Mouse (Mus musculus): ENCODE measurements around the gene Fam104a. TPM values are rescaled to one million over a fixed set of nuclear protein-coding genes. Genes with fewer than 3 reads are reported as not detected.
A peak's percentile ranks its signal among the peaks of the same experiment; 100 is the strongest.

Gene Fam104a
- polyA plus RNA-seq, 1 experiment from 2014 or later: 46.9 TPM

GRCm38 (mm10) chr11:113645181-113645580 is 38.8 kb downstream of the Fam104a start:
- 79% methylated on average over 3 of the region's 3 CpGs for WGBS

GRCm38 (mm10) chr11:113638680-113639079 is 45.3 kb downstream of the Fam104a start:
- no peaks in the 10 kb centered on the region for H3K4me1 ChIP-seq (replicated peaks)
- no peak overlapping the region for H3K27ac ChIP-seq
- no peak overlapping the region for H3K9ac ChIP-seq
- H3K4me2 ChIP-seq: no peak overlapping the region
- H3K27me3 ChIP-seq: no peaks in the 10 kb centered on the region
- H3K9me3 ChIP-seq: peaks cover 4% of the 10 kb centered on the region; the same call in 1 of the 2 replicates
- H3K36me3 ChIP-seq: peaks cover 4% of the 10 kb centered on the region; the same call in 1 of the 2 replicates
- 87% methylated on average over 12 of the region's 12 CpGs for WGBS
- no peak overlapping the region for H3K4me3 ChIP-seq
- no peak for ATAC-seq (ENCODE audit: low FRiP score)

More at GRCm38 (mm10) chr11:113645181-113645580, 38.8 kb downstream of the Fam104a start:
- Histone ChIP-seq H3K27me3 (0 out of 2 replicates have a peak, but pooled peaks cover 7% of the 10 kb centered on the region), H3K9me3 (no peaks in the 10 kb centered on the region), H3K4me1 (replicated peaks) (peaks cover 15% of the 10 kb centered on the region), H3K4me3 (no peak overlapping the region), H3K9ac (no peak overlapping the region), H3K27ac (no peak overlapping the region), H3K4me2 (no peak overlapping the region), H3K36me3 (no peaks in the 10 kb centered on the region)
- ATAC-seq (ENCODE audit: low FRiP score): no peak

- Histone ChIP-seq H3K4me1 (replicated peaks) (no peaks in the 10 kb centered on the region), H3K27me3 (0 out of 2 replicates have a peak, but pooled peaks cover 3% of the 10 kb centered on the region), H3K4me3 (no peak overlapping the region), H3K9me3 (peaks cover 4% of the 10 kb centered on the region; the same call in 1 of the 2 replicates), H3K27ac (no peak overlapping the region), H3K36me3 (peaks cover 4% of the 10 kb centered on the region; the same call in 1 of the 2 replicates), H3K4me2 (no peak overlapping the region), H3K9ac (no peak overlapping the region)
- whole genome bisulfite sequencing: 64% methylated on average over 10 of the region's 10 CpGs
- no peak for ATAC-seq (ENCODE audit: low FRiP score)
Observed at GRCm38 (mm10) chr11:113634699-113635121, 49.2 kb downstream of the Fam104a start.

DNA sequence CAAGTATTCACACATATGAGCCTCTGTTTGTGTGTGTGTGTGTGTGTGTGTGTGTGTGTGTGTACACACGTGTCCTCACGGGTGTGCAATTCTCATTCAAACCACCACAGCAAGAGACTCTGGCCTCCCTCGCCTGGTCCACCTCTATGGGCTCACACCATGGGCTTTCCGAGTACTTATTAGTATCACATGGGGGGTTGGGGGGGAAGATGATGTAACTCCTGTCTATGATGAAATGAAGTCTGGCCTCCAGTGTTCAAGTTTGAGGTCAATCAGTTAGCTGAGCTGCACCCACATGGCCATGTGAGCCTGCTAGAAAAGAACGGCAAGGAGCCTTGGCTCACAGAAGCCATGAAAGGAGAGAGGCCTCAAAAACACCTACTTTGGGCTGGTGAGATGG is 50.6 kb downstream of the Fam104a start:
- H3K4me3 ChIP-seq: no peak overlapping the region
- H3K4me1 ChIP-seq (replicated peaks): peaks cover 3% of the 10 kb centered on the region; the same call in 1 of the 2 replicates
- no peak overlapping the region for H3K27ac ChIP-seq
- peaks cover 4% of the 10 kb centered on the region; the same call in 1 of the 2 replicates for H3K36me3 ChIP-seq
- H3K9me3 ChIP-seq: no peaks in the 10 kb centered on the region
- no peak overlapping the region for H3K9ac ChIP-seq
- no peak for ATAC-seq (ENCODE audit: low FRiP score)
- no peak overlapping the region for H3K4me2 ChIP-seq
- WGBS: 97% methylated on average over 5 of the region's 5 CpGs
- 0 out of 2 replicates have a peak, but pooled peaks cover 3% of the 10 kb centered on the region for H3K27me3 ChIP-seq

- WGBS: 82% methylated on average over 7 of the region's 7 CpGs
- ATAC-seq (ENCODE audit: low FRiP score): no peak
Observed at GRCm38 (mm10) chr11:113632303-113632702, 51.7 kb downstream of the Fam104a start.

GRCm38 (mm10) chr11:113631862-113632261 is 52.1 kb downstream of the Fam104a start:
- ATAC-seq (ENCODE audit: low FRiP score): no peak
- WGBS: 58% methylated on average over 8 of the region's 8 CpGs
- Histone ChIP-seq H3K9ac (no peak overlapping the region), H3K4me2 (no peak overlapping the region), H3K36me3 (no peaks in the 10 kb centered on the region), H3K9me3 (no peaks in the 10 kb centered on the region), H3K4me1 (replicated peaks) (peaks cover 5% of the 10 kb centered on the region; the same call in 1 of the 2 replicates), H3K4me3 (no peak overlapping the region), H3K27ac (no peak overlapping the region), H3K27me3 (0 out of 2 replicates have a peak, but pooled peaks cover 3% of the 10 kb centered on the region)

More at GRCm38 (mm10) chr11:113632303-113632702, 51.7 kb downstream of the Fam104a start:
- Histone ChIP-seq H3K9me3 (no peaks in the 10 kb centered on the region), H3K27ac (no peak overlapping the region), H3K4me2 (no peak overlapping the region), H3K36me3 (no peaks in the 10 kb centered on the region), H3K4me3 (no peak overlapping the region), H3K27me3 (0 out of 2 replicates have a peak, but pooled peaks cover 3% of the 10 kb centered on the region), H3K4me1 (replicated peaks) (peaks cover 5% of the 10 kb centered on the region; the same call in 1 of the 2 replicates), H3K9ac (no peak overlapping the region)

- Histone ChIP-seq H3K4me2 (no peak overlapping the region), H3K27ac (no peak overlapping the region), H3K4me1 (replicated peaks) (peaks cover 5% of the 10 kb centered on the region; the same call in 1 of the 2 replicates), H3K4me3 (no peak overlapping the region), H3K36me3 (no peaks in the 10 kb centered on the region), H3K9me3 (no peaks in the 10 kb centered on the region), H3K9ac (no peak overlapping the region), H3K27me3 (0 out of 2 replicates have a peak, but pooled peaks cover 3% of the 10 kb centered on the region)
- WGBS: 86% methylated on average over 8 of the region's 8 CpGs
- no peak for ATAC-seq (ENCODE audit: low FRiP score)
Observed at GRCm38 (mm10) chr11:113631302-113631701, 52.7 kb downstream of the Fam104a start.

DNA sequence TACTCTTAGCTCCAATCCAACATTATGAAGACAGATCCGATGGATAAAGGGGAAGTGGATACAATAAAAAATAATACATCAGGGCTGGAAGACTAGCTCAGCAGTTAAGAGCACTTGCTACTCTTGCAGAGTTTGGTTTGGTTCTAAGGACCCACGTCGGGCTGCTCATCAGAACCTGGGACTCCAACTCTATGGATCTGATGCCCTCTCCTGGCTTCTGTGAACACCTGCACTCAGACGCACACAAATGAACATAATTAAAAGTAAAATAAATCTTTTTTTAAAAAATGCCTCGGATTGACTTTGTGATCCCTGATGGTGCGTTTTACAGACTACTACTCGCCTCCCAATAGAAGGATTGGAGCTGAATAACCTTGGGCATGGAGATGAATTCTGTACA is 53.3 kb downstream of the Fam104a start:
- no peak for ATAC-seq (ENCODE audit: low FRiP score)
- H3K4me3 ChIP-seq: no peak overlapping the region
- no peaks in the 10 kb centered on the region for H3K36me3 ChIP-seq
- H3K27ac ChIP-seq: no peak overlapping the region
- H3K9ac ChIP-seq: no peak overlapping the region
- no peak overlapping the region for H3K4me2 ChIP-seq
- H3K9me3 ChIP-seq: no peaks in the 10 kb centered on the region
- peaks cover 5% of the 10 kb centered on the region; the same call in 1 of the 2 replicates for H3K4me1 ChIP-seq (replicated peaks)
- WGBS: 61% methylated on average over 7 of the region's 7 CpGs
- 0 out of 2 replicates have a peak, but pooled peaks cover 3% of the 10 kb centered on the region for H3K27me3 ChIP-seq

DNA sequence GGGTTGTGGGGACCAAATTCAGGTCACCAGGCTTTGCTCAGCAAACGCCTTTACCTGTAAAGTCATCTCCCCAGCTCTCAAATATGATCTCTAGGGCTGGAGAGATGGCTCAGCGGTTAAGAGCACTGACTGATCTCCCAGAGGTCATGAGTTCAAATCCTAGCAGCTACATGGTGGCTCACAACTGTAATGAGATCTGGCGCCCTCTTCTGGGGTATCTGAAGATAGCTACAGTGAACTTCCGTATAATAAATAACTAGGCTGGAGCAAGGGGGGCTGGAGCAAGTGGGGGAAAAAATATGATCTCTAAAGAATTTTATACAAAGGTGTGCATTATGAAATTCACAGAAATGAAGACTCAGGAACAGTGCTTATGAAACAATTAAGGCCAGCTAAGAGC is 56.2 kb downstream of the Fam104a start:
- H3K4me3 ChIP-seq: no peak overlapping the region
- 52% methylated on average over 4 of the region's 4 CpGs for WGBS
- no peaks in the 10 kb centered on the region for H3K9me3 ChIP-seq
- H3K27me3 ChIP-seq: 0 out of 2 replicates have a peak, but pooled peaks cover 3% of the 10 kb centered on the region
- no peak overlapping the region for H3K27ac ChIP-seq
- ATAC-seq (ENCODE audit: low FRiP score): no peak
- H3K4me1 ChIP-seq (replicated peaks): peaks cover 5% of the 10 kb centered on the region; the same call in 1 of the 2 replicates
- H3K9ac ChIP-seq: no peak overlapping the region
- H3K36me3 ChIP-seq: peaks cover 16% of the 10 kb centered on the region
- no peak overlapping the region for H3K4me2 ChIP-seq

- Histone ChIP-seq H3K4me3 (no peak overlapping the region), H3K36me3 (peaks cover 16% of the 10 kb centered on the region), H3K4me1 (replicated peaks) (peaks cover 18% of the 10 kb centered on the region), H3K9me3 (no peaks in the 10 kb centered on the region), H3K4me2 (no peak overlapping the region), H3K27ac (no peak overlapping the region), H3K9ac (no peak overlapping the region), H3K27me3 (peaks cover 14% of the 10 kb centered on the region; the same call in 1 of the 2 replicates)
- ATAC-seq (ENCODE audit: low FRiP score): no peak
- WGBS: 95% methylated on average over 18 of the region's 18 CpGs
Observed at GRCm38 (mm10) chr11:113625437-113625836, 58.5 kb downstream of the Fam104a start.

DNA sequence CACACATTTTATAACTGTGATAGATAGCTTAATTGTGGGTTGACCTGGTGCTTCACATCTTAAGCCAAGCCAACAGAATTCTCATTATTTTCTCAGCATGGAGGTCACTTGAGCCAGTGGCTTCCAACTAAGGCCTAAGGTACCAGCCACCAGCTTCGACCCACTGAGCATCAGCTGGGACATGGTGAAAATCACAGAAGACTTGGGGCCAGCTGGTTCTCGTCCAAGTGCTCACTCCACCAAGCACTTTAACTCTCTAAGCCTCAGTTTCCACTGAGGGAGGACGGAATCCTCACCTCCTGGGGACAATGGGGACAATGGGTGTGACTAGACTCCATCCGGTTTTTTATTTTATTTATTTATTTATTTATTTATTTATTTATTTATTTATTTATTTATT is 61.9 kb downstream of the Fam104a start:
- no peak overlapping the region for H3K9ac ChIP-seq
- H3K9me3 ChIP-seq: no peaks in the 10 kb centered on the region
- no peak overlapping the region for H3K27ac ChIP-seq
- H3K27me3 ChIP-seq: peaks cover 17% of the 10 kb centered on the region; the same call in 1 of the 2 replicates
- no peak overlapping the region for H3K4me3 ChIP-seq
- peaks cover 16% of the 10 kb centered on the region for H3K36me3 ChIP-seq
- H3K4me1 ChIP-seq (replicated peaks): peaks cover 43% of the 10 kb centered on the region
- ATAC-seq (ENCODE audit: low FRiP score): no peak
- WGBS: 81% methylated on average over 4 of the region's 4 CpGs
- H3K4me2 ChIP-seq: peak overlapping the region; percentile 86

DNA sequence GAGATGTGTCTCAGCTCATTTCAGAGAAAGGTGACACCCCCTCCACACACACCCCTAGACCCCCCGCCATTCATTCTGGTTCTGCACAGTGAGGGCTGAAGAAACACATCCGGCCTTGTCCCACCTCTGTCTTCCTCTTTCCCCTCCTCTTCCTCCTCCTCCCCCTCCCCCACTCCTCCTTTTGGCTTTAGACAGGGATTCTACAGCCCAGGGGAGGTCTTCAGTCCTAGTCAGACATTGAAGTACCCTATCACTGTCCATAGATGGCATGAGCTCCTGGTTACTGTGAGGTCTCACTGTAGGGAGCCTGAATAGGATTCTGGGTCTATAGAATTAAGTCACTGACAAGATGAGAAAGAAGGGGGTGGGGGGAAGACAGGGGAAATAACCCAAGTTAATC is 63.0 kb downstream of the Fam104a start:
- H3K4me3 ChIP-seq: peak overlapping the region; percentile 55
- peaks cover 16% of the 10 kb centered on the region for H3K36me3 ChIP-seq
- peaks cover 43% of the 10 kb centered on the region for H3K4me1 ChIP-seq (replicated peaks)
- no peak for ATAC-seq (ENCODE audit: low FRiP score)
- H3K9ac ChIP-seq: peak overlapping the region; percentile 55; the same call in 1 of the 2 replicates
- H3K27me3 ChIP-seq: peaks cover 17% of the 10 kb centered on the region; the same call in 1 of the 2 replicates
- H3K27ac ChIP-seq: no peak overlapping the region
- H3K9me3 ChIP-seq: no peaks in the 10 kb centered on the region
- peak overlapping the region; percentile 86 for H3K4me2 ChIP-seq
- WGBS: 52% methylated on average over 2 of the region's 2 CpGs

Measured in hindbrain, embryonic 13.5 days (tissue).